Comparison of ENCODE assay signal across 29 mouse cellular contexts in the genomic region with DNA sequence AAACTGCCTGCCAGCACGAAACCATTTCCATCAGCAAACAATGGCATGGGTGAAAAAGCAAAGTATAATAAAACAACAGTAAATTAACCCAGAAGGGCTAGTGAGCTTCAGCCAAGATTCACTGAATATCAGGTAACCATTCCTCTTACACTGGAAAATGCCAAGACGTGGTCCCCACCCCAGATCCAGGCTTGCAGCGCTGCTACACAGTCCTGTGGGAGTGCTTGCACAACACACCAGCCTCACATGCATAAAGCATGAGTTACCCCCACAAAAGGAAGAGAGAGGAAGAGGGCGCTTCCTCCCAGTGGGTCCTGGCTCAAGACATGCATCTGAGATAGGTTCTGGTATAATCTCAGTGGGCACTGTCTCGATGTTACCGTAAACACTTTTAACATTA.
DNase-seq lines count a peak whose midpoint lies in the region; ATAC-seq and TF ChIP-seq lines count a peak whose summit lies in the region.
"Had no signal": no experiment of that assay in that cellular context is flagged by ENCODE, and none has a peak within 500 bp of the region (broad histone marks: within the 10 kb centered on the region; RNA-seq: fewer than 3 reads in every experiment).

No protein-coding gene starts in this region.

- no peak overlapping the region for H3K4me3 ChIP-seq in liver, adult 2 months (ENCODE audit: insufficient read depth, low read depth, low read length)
- H3K4me3 ChIP-seq in embryonic fibroblast, embryonic 13.5 days (ENCODE audit: insufficient read depth, low read length), result no peak overlapping the region
- H3K4me3 ChIP-seq: erythroblast, embryonic 14.5 days; heart, embryonic 13.5 days; limb, embryonic 13.5 days; lung, embryonic 15.5 days; midbrain, embryonic 15.5 days; neural tube, embryonic 15.5 days had no signal

- H3K9ac ChIP-seq in liver, adult 2 months (ENCODE audit: low read depth, low read length), result no peak overlapping the region
- H3K9ac ChIP-seq: heart, embryonic 13.5 days; limb, embryonic 13.5 days; liver, embryonic 14.5 days; lung, embryonic 15.5 days; midbrain, embryonic 15.5 days; neural tube, embryonic 15.5 days had no signal

- no peaks in the 10 kb centered on the region for H3K36me3 ChIP-seq in liver, adult 2 months (ENCODE audit: control insufficient read depth, insufficient read depth, low read length)
- H3K36me3 ChIP-seq: heart, embryonic 13.5 days; lung, embryonic 15.5 days; midbrain, embryonic 15.5 days; neural tube, embryonic 15.5 days had no signal

- ATAC-seq in megakaryocyte, adult 5-6 weeks (ENCODE audit: poor library complexity, severe bottlenecking), result peak; percentile 58; the same call in 1 of the 2 replicates
- ATAC-seq: activated CD4-positive, CD25-positive, alpha-beta regulatory T cell, adult 4 months; forebrain, embryonic 16.5 days; intestine, embryonic 16.5 days; midbrain, embryonic 15.5 days had no signal

- peaks cover 42% of the 10 kb centered on the region; the same call in 1 of the 2 replicates for H3K79me2 ChIP-seq in liver, adult 2 months (ENCODE audit: control insufficient read depth, insufficient read depth, low read length)

- 55% methylated on average over 6 of the region's 6 CpGs for WGBS in liver, adult 2 months

- H3K4me1 ChIP-seq in liver, adult 2 months (ENCODE audit: control insufficient read depth, insufficient read depth, low read length), result peaks cover 60% of the 10 kb centered on the region
- H3K4me1 ChIP-seq in embryonic fibroblast, embryonic 13.5 days (ENCODE audit: control insufficient read depth, insufficient read depth, low read length), result 0 out of 2 replicates have a peak, but pooled peaks cover 6% of the 10 kb centered on the region
- H3K4me1 ChIP-seq: midbrain, embryonic 15.5 days; neural tube, embryonic 15.5 days had no signal

- TF ChIP-seq CTCF in liver, adult 2 months (IDR thresholded peaks at IDR 0.05; ENCODE audit: low read depth, low read length), result no peak
- no peak for TF ChIP-seq CTCF in embryonic fibroblast, embryonic 13.5 days (IDR thresholded peaks at IDR 0.05; ENCODE audit: borderline replicate concordance, insufficient read depth, low read length)

- intact Hi-C loops in heart, postnatal 14 days (cut with DNase I), result no loop called here

- DNase-seq in liver, adult 2 months (ENCODE audit: extremely low read depth, low read depth, low spot score), result peak; percentile 63
- no peak for DNase-seq in liver
- no peak for DNase-seq in heart, postnatal 14 days
- no peak for DNase-seq in ovary, postnatal 14 days (ENCODE audit: low spot score)
- DNase-seq: adrenal gland, adult 2 months; adrenal gland, postnatal 36 days; cerebellum, adult 18-20 months; cerebellum, postnatal 10 days; heart, postnatal 10 days; kidney, adult 9 months; kidney, postnatal 25 days; lung, postnatal 36 days; right cerebral cortex, adult 18-20 months; spleen, adult 18-20 months; thymus, adult 2 months; thymus, postnatal 4 days had no signal

- H3K27ac ChIP-seq in liver, adult 2 months (replicated peaks; ENCODE audit: insufficient read depth, low read depth, low read length), result peak overlapping the region; percentile 36
- peak overlapping the region; percentile 3; the same call in 1 of the 2 replicates for H3K27ac ChIP-seq in embryonic fibroblast, embryonic 13.5 days (ENCODE audit: insufficient read depth, low read length)
- H3K27ac ChIP-seq: heart, embryonic 13.5 days; limb, embryonic 13.5 days; liver, embryonic 14.5 days; lung, embryonic 15.5 days; midbrain, embryonic 15.5 days; neural tube, embryonic 15.5 days had no signal

- H3K27me3 ChIP-seq in liver, adult 2 months (ENCODE audit: control insufficient read depth, insufficient read depth, low read length), result no peaks in the 10 kb centered on the region
- H3K27me3 ChIP-seq: CH12.LX; heart, embryonic 13.5 days; limb, embryonic 13.5 days; lung, embryonic 15.5 days; midbrain, embryonic 15.5 days; neural tube, embryonic 15.5 days had no signal

- TF ChIP-seq POLR2A in liver, adult 2 months (IDR thresholded peaks at IDR 0.05; ENCODE audit: extremely low read depth, insufficient read depth, low read length), result no peak
- TF ChIP-seq POLR2A in embryonic fibroblast, embryonic 13.5 days (IDR thresholded peaks at IDR 0.05; ENCODE audit: low read depth, low read length), result no peak
